Mouse (Mus musculus) monocyte, adult 5-6 weeks (primary cell): ENCODE measurements around the gene Sema3d. TPM values are rescaled to one million over a fixed set of nuclear protein-coding genes. Genes with fewer than 3 reads are reported as not detected.

ENCODE experiments used
- ATAC-seq: fragments of 153-309, 156-312 bp; replicated peaks from 2 replicates; pipeline ENCODE4 v1.8.0; 2017; ENCODE audit warnings: mild to moderate bottlenecking; ENCODE audit not compliant: low TSS enrichment, insufficient number of reproducible peaks, severe bottlenecking, poor library complexity, low FRiP score
- total RNA-seq: library from RNA; stranded (forward); fragments of 200-1000, 200-491, 200-594 nt; gene quantifications from 3 replicates; pipeline ENCODE4 v1.2.3, GENCODE M21; 2017

The Sema3d gene
- total RNA-seq, 1 experiment from 2014 or later = not detected

DNA sequence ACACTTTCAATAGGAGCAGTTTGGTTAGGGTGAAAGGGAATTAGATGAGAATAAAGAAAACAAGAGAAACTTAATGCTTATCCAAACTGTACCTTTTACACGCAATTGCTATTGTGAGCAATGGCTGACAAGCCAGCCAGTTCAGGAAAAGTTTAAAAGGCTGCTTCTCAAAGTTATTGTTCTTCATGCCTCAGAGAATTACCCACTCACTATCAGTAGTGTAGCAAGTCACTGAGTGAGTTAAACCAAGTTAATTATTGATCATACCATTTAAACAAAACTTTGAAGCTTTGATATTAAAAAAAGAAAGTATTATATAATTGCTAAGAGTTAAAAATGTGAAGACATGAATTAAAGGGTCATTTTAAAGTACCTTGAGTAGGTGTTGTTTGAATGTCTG, 108.5 kb downstream of the Sema3d start:
- no peak for ATAC-seq

DNA sequence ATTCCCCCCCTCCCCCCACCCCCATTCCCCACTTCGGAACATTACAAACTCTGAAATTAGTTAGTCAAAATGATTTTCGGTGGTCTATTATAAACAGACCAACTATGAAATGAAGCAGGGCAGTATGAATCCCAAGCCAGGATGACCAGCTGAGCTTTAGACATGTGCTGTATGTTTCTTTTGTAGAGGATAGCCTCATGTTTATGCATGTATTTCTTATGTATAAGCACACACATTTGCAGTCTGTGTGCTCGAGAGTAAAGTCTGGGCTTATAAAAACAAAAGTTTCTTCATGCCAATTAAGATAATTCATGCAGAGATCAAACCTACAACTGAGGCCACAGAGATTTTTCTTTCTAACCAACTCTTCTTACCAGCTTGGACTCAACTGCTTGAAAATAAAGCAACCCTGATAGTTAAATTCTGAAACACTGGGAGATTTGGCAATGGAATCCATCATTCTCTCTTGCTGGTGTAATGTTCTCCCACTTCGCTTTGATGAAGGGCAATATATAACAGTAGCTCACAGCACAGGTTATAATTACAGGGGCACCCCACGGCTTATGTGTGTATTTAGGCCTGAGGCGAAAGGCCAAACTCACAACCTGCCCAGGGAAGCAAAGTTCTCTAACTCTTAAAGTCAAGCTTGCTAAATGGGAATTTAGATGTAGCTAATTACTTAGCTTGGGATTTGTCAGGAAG, 115.2 kb downstream of the Sema3d start:
- no peak for ATAC-seq

- no peak for ATAC-seq
Measured at GRCm38 (mm10) chr5:12499037-12499436, 115.9 kb downstream of the Sema3d start.

- no peak for ATAC-seq
Measured at GRCm38 (mm10) chr5:12499791-12500504, 116.8 kb downstream of the Sema3d start.

- no peak for ATAC-seq
Measured at GRCm38 (mm10) chr5:12512471-12512870, 129.3 kb downstream of the Sema3d start.

DNA sequence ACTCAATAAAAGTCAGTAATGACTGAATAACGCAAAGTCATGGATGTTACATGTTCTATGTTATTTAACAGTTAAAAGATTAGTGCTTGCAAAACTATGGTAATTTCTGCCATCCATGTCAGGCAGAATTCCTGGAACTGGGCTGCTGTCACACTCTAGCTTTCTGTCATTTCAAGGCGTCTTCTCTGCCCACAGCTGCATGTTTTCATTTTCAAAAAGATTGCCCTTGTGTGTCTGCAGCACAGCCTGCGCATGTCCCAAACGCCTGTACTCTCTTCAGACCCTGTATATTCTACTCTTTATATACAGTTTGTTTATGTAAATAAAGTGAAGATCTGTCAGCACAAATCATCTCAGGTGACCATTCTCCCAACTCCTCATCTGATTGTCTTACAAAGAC, 132.1 kb downstream of the Sema3d start:
- no peak for ATAC-seq

GRCm38 (mm10) chr5:12525235-12525767, 142.1 kb downstream of the Sema3d start:
- ATAC-seq = no peak

GRCm38 (mm10) chr5:12528596-12528995, 145.4 kb downstream of the Sema3d start:
- no peak for ATAC-seq

GRCm38 (mm10) chr5:12529771-12530170, 146.6 kb downstream of the Sema3d start:
- ATAC-seq = no peak

DNA sequence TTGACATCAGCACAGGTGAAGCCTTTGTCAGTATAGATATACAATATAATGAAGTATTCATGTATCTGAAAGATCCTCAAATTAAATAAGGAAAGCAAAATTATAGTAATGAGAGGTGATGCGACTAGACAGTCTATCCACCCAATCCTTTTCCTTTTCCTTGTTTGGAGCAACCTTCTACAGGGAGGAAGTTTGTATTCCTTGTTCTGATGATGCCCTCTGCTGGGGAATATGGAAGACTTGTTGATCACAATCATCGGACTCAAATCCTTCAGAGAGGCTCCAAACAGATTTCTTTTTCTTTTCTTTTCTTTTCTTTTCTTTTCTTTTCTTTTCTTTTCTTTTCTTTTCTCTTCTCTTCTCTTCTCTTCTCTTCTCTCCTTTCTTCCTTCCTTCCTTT, 158.1 kb downstream of the Sema3d start:
- ATAC-seq = no peak

GRCm38 (mm10) chr5:12549046-12549669, 166.0 kb downstream of the Sema3d start:
- no peak for ATAC-seq

GRCm38 (mm10) chr5:12555401-12555800, 172.2 kb downstream of the Sema3d start:
- ATAC-seq = no peak

DNA sequence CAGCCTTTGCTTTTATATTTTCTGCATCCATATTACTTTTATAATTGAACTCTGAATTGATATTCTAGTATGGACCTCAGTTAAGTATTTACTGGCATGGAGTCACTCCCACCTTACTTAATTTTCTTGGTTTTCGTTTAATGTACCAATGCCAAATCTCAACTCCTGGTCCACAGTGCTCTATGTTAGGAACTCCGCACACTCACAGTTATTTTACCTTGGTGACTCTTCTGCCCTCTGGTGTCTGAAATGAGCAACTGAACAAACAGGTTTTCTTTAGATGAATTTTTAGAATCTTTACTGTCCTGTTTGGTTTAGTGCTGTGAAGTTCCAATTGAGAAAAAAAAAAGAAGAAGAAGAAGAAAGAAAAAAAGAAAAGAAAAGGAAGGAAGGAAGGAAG, 174.7 kb downstream of the Sema3d start:
- no peak for ATAC-seq

DNA sequence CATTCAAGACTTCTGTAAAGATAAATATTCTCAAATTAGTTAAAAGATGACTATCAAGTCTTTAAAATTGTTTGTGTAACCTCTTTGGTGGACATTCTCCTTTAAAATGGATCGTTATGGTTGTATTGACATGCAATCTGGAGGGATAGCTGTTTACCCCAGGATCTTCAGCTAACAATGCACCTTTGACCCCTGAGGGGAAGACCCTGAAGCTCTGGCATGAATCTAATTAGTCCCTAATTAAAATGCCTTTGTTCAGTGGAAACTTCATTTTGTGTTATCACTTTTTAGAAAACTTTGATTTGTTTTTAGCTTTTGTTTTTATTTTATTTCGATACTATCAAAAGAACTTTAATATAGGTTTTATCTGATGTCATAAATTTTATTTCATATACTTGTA, 178.6 kb downstream of the Sema3d start:
- ATAC-seq = no peak

DNA sequence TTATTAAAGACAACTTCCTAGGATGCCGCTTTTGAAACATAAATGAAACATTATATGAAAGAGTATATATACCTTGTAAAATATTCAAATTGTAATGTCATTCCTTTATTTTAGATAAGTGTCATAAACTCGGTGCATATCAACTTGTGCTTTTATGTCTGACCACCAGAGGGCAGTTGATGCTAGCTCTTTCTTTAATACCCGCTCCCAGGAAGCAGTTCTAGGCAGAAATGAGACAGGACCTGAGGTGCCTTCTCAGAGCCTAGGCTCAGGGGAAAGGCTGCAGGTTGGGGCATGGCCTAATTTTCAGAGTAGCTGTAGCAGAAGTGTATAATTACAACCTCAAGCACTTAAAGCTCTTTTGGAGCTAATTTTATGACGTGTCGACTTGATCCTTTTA, 179.0 kb downstream of the Sema3d start:
- ATAC-seq = no peak

DNA sequence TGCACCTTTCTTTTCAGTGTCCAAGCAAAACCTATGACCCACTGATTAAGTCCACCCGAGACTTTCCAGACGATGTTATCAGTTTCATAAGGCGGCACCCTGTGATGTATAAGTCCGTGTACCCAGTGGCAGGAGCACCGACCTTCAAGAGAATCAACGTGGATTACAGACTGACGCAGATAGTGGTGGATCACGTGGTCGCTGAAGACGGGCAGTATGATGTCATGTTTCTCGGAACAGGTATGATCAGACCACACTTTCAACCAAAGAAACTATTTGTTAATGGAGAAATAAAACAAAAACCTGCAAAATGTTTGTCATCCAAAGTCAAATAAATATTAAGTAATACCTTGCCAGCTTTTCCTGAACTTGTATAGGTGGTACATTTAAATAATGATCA, 179.9 kb downstream of the Sema3d start:
- ATAC-seq = no peak

GRCm38 (mm10) chr5:12564602-12565220, 181.5 kb downstream of the Sema3d start:
- ATAC-seq = no peak

DNA sequence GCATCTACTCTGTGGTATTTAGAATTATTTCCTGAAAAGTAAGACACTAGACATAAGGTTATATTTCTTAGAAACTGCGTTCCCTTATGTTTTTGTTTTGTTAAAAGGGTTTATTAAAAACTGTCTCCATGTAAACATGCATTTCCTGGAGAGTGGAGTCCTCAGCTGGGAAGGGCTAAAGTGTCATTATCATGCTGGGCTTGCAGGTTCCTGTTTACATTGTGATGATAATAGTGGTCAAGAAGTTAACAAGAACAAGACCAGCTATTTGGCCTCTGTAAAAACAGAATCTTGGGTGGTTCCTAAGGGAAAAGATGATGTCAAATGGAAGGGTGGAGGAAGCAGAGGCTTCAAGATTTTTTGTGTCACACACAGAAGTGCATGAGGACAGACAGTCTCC, 183.4 kb downstream of the Sema3d start:
- ATAC-seq = no peak

DNA sequence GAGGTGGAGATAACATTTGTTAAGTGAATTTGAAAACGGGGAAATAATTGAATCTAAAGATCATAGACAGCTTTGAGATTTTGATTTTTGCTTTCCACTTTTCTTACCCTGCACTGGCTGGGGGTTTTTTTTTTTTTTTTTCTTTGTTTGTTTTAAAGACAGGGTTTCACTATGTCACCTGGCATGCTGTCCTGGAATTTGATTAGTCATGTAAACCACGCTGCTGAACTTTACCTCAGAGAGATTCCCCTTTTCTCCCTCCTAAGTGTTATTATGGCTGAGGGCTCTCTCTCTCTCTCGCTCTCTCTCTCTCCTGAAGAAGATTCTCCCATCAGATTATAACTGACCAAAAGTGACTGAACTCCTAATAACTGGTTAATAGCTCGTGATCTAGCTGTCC, 191.4 kb downstream of the Sema3d start:
- ATAC-seq = no peak
